Mouse (Mus musculus): Measurements from ENCODE around the gene Hs1bp3.

DNA sequence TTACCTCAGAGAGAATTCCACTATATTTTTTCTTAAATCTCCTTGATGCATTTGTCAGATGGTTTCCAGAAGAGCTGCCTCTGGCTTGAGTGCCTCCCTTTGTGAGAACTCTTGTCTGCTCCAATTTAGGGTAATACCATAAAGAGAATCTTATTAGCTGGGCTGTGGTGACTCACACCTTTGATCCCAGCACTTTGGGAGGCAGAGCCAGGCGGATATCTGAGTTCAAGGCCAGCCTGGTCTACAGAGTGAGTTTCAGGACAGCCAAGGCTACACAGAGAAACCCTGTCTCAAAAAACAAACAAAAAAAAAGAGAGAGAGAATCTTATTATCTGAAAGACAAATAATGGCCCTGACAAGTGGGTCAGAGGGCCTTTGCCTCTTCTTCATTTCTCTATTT is 63.9 kb downstream of the Hs1bp3 start:
- TF ChIP-seq CTCF (IDR thresholded peaks at IDR 0.05; ENCODE audit: low read depth) (no peak), EP300 (IDR thresholded peaks at IDR 0.05; ENCODE audit: low read depth) (no peak)

Measured in liver, embryonic 14.5 days (tissue).